Mouse (Mus musculus) lung, postnatal 10 days (tissue): Measurements from ENCODE around the gene Clrn3.
"Not testable (repeated sequence)": the region's sequence is repeated elsewhere in the genome, so short reads cannot be mapped to it uniquely, and the experiment has no call there.

Source experiments
- DNase-seq: peaks from one replicate; pipeline ENCODE4 v3.0.0; 2021

Gene Clrn3

DNA sequence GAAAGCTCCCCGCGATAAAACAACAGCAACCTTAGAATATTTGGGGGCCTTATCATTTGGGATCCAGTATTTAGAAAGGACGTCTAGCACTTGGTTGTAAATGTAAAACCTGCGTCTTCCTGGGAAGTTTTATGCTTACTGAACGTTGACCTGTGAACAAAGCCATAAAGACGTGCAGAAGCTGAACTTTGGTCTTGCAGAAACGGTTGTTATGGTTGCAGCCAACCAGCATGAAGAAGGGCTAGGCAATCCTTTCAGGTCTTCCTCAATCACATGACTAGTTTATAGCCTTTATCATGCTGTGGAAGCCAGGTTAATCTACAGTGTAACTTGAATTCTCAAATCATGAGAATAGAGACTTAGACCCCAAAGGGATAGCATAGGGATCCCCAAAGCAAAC, at the start of gene Clrn3:
Clrn3 (minus strand) TSS at position 140 of the 400 bp plus-strand sequence.
- no peak for DNase-seq

DNA sequence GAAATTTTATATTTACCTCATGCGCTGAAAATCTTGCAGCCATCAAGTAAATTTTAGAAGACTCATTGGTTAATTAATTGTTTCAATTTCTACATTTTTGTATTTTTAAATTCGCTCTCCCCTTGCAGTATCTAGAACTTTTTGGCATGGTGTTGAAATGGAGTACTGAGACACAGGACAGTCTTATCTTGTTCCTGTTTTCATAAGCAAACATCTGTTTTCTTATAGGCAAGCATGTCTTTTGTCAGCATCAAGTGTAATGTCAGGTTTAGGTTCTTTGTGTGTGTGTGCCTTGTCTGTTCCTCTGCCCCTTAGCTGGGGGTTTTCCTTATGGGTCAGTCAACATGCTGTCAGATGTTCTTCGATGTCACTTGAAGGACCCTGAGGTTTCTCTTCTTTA, 47.9 kb upstream of the Clrn3 start:
- DNase-seq, result no peak

- not testable (repeated sequence) for DNase-seq
These were observed 47.0 kb upstream of the Clrn3 start for GRCm38 (mm10) chr7:135575319-135576069.

GRCm38 (mm10) chr7:135571951-135572559, 43.6 kb upstream of the Clrn3 start:
- DNase-seq, result peak; percentile 27

GRCm38 (mm10) chr7:135571392-135571791, 42.9 kb upstream of the Clrn3 start:
- no peak for DNase-seq

- peak; percentile 58 for DNase-seq
These were observed 40.1 kb upstream of the Clrn3 start for GRCm38 (mm10) chr7:135568550-135568949.

- DNase-seq, result no peak
These were observed 39.1 kb upstream of the Clrn3 start for GRCm38 (mm10) chr7:135567582-135567981.

- DNase-seq, result no peak
These were observed 37.6 kb upstream of the Clrn3 start for GRCm38 (mm10) chr7:135566013-135566412.

GRCm38 (mm10) chr7:135564022-135564421, 35.6 kb upstream of the Clrn3 start:
- DNase-seq, result no peak

GRCm38 (mm10) chr7:135560280-135560679, 31.8 kb upstream of the Clrn3 start:
- no peak for DNase-seq

DNA sequence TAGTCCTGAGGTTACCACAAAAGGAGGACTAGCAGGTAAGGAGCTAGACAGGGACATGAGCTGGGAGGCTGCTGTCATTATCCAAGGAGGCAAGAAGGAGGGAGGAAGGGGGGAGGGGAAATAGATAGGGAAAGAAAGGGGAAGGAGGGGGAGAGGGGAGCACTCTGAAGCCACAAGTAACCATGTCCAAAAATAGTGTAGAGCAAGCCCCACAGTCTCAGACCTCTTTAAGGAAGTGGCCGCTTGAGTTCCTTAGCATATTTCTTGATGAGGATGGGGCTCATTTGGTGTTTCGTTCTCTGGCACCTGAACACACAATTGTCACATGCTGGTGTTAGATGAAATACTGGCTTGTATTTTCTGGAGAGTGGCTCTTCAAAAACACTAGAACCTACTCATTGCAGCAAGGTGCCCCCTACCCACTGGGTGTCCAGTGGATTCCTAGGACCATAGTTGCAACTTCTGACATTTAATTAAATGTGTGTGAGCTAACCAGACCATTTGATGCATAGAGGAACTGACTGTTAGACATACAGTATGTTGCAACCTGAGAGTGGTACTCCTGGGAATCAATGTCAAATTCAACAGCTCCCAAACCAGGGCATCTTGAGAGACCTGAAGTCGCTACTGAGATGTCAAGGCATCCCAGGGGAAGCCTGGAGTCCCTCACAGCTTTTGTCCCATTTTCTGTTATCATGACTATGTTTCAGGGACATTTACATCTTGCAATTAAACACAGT, 28.4 kb upstream of the Clrn3 start:
- no peak for DNase-seq

GRCm38 (mm10) chr7:135553550-135553949, 25.1 kb upstream of the Clrn3 start:
- DNase-seq, result no peak

- DNase-seq, result peak; percentile 51
These were observed 23.1 kb upstream of the Clrn3 start for GRCm38 (mm10) chr7:135551547-135551946.

GRCm38 (mm10) chr7:135548434-135548833, 20.0 kb upstream of the Clrn3 start:
- no peak for DNase-seq

DNA sequence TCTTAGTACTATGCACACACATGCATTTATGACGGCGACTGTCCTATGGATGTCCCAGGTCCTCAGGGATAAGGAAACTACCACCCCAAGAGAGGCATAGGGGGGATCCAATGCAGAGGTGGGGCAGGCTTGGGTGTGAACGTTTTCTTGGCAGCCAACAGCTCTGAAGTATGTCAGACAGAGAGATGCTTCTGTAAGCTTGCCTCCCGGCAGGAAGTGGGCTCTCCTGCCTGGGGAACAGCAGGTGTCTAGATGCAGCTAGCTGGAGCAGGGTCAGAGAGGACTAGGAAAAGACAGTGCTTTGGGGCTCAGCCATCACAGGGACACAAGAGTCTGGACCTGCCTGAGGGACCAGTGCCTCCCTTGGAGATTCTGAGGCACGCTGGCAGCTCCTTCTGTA, 18.1 kb upstream of the Clrn3 start:
- no peak for DNase-seq

- peak; percentile 27 for DNase-seq
These were observed 17.5 kb upstream of the Clrn3 start for GRCm38 (mm10) chr7:135545957-135546356.

DNA sequence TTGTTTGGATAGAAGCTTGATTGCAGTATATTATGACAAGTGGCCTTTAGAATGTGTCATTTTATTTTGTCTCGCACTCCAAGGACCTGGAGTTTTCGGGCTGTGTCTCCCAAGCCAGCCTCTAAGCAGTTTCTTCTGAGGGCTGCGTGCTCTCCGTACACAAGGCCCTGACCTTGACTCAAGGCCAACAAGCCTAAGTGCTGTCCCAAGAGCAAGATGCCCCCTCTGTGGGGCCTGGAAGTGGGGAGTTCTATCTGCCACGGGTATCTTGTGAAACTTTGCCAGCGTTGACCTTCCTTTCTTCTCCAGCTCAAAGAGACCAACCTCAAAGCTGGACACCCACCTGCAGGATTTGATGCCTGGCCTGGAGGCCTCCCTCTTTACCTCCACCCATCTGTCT, 15.9 kb upstream of the Clrn3 start:
- no peak for DNase-seq

DNA sequence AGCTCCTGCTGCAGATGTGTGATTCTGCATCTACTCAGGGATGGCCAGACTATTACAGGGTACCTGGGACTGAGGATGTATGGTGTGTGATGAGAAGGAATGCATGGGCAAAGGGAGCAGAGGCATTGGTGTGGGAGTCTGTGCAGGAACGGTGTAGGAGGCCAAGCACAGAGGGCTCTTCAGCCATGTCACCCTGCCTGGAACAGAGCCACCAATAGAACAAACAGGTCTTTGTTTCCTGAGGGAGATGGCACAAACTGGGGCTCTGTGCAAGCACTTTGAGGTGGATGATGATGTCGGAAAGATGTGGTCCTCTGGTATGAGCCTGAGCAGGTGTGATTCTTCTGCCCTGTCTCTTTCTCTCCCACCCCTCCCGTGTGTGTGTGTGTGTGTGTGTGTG, 14.6 kb upstream of the Clrn3 start:
- DNase-seq, result no peak

- DNase-seq, result no peak
These were observed 13.8 kb upstream of the Clrn3 start for GRCm38 (mm10) chr7:135542235-135542634.

DNA sequence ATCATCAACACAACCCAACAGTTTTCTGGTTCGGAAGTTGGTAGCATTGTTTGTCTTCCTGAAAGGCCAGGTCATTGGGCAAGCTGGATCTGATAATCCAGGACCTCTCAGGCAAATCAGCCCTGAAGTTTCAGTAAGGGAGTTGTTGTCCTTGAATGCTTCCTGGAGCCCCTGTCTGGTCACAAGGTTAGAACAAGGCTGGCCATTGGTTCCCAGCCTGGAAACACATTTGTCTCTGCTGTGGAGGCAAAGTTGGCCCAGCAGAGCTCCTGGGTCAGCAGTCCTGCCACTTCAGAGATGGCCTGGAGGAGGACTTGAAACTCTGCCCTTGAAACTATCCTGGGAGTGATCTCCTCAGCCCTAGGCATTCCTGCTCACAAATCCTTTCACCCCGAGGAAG, 11.0 kb upstream of the Clrn3 start:
- DNase-seq, result no peak

DNA sequence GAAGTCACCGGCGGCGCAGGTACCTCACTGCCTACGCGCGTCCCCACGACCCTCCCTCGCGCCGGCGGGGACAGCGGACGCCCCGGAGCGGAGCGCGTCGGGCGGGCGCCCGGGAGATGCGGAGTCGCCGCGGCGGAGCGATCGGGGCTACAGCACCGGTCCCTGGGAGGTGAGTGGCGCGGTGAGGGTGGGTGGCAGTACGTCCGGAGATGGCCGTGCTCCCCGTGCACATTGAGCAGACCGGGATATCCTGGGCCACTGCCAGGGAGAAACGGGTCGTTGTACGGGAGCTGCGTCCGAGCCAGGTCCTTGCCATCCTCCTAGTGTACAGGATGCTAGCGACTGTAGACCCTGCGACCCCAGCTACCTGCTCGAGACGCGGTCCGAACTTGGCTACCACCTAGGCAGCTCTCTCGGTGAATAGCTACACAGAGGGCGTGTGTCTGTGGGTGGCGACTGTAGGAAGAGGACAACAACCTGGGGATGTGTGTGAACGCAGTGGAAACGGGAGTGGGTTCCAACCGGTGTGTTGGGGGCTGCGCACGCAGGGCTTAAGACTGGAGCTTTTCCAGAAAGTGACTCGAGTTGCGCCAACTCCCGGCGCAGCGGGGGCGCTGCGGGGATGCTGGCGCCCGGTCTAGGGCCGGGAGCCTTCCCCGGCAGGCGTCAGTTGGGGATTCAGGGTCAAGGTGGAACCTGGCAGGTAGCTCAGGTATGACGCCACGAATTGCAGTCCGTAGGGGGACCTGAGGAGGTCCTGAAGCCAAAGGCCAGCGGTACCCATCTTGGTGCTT, 9.7 kb upstream of the Clrn3 start:
- peak; percentile 27 for DNase-seq

DNA sequence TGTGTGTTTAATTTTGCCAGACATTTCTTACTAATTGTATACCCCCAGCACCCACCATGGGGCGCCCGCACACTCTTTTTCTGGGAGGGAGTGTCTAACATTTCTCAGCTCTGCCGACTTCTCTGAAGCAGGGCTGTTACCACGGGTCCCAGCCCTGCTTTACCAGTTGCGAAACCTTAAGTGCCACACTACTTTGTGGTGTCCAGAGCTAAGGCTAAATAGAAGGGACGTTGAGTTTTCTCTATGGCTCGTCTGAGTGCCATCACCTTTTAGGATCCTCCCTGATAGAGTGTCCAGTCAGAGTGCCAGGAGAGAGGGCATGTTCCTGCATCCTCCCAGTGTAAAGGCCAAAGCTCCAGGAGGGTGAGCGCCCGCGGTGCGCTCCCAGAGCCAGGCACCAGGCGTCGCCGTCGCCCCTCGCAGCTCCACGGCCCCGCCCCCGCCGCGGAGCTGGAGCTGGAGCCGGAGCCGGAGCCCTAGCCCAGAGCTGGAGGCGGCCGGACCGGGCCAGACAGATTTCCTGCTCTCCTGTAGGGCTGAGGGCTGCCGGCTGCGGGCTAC, 9.0 kb upstream of the Clrn3 start, which contains the start of gene Ptpre:
Ptpre (plus strand) TSS at position 141 of the 561 bp plus-strand sequence.
- DNase-seq, result peak; percentile 90

DNA sequence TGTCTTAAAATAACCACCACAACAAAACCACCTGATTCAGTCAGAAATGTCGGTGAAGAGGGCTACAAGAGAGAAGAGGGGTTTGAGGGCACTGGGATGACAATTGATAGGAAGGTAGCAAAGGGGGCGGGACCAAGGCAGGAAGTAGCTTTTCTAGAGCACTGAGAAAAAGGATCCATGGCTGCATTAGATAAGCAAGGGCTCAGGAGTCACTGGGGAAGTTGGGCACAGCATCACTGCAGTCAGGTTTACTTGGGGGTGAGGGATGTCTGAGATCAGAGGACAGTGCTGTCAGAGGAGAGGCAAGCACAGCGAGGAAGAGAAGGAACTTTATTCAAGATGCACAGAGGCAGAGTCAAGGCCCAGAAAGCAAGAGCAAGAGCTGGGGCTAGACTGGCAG, 7.5 kb upstream of the Clrn3 start:
- DNase-seq, result no peak
